Mouse (Mus musculus): ENCODE measurements around the gene Ppp1r14a.

DNA sequence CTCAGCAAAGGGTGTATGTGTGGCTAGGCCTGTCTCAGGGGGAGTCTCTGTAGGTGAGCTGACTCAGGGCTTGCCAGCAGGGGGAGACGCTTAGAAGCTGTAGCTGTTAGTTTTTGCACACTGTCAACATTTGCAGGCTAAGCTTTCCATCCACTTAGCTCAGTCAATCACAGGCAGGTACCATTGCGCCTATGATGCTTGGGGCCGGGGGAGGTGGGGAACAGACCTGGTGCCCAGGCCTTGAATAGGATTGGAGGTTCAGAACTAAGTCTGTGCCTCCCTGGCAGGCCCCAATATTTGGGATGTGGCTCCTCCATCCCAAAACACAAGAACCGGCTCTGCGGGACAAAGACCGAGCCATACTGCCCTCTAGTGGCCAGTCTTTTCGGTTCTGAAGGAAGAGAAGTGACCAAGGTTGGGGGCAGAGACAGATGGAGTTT lies 12.0 kb downstream of the Ppp1r14a start:
- TF ChIP-seq CTCF (IDR thresholded peaks at IDR 0.05; ENCODE audit: low read depth, low read length), result peak; percentile 75
- no peak for TF ChIP-seq EP300 (IDR thresholded peaks at IDR 0.05; ENCODE audit: insufficient read depth, low read depth, low read length)
